Mouse (Mus musculus) liver, postnatal 0 days (tissue): ENCODE measurements at regions not wholly inside any gene's neighbourhood (a gene's known extent, or its start where the extent isn't known, plus 50 kb on each side); places are given as distances from the start of the nearest gene placed in this dataset.

Source experiments
- ATAC-seq: fragments of 200-750 bp; cut with Nextera tagmentation; 2 replicates; pipeline ENCODE4 v1.8.0; 2017; ENCODE audit warnings: mild to moderate bottlenecking, moderate library complexity
- DNase-seq: peaks from one replicate; pipeline ENCODE4 v3.0.0-alpha.2; 2016
- H3K27ac ChIP-seq: fragments of 300-500 bp; sonication (generic); 2 replicates; pipeline ENCODE4 v1.5.1; 2014; ENCODE audit warnings: antibody characterized with exemption, moderate library complexity, mild to moderate bottlenecking, low read depth
- H3K27me3 ChIP-seq: fragments of 300-500 bp; sonication (generic); 2 replicates; pipeline ENCODE4 v1.6.1; 2014; ENCODE audit warnings: low read length, control low read depth, mixed read lengths; ENCODE audit not compliant: insufficient read depth
- H3K36me3 ChIP-seq: fragments of 300-500 bp; sonication (generic); replicated peaks from 2 replicates; pipeline ENCODE4 v1.6.1; 2014; ENCODE audit warnings: mild to moderate bottlenecking, control low read depth, low read length, moderate library complexity, mixed read lengths; ENCODE audit not compliant: insufficient read depth
- H3K4me1 ChIP-seq: fragments of 300-500 bp; sonication (generic); 2 replicates; pipeline ENCODE4 v1.6.1; 2014; ENCODE audit warnings: antibody characterized with exemption, mild to moderate bottlenecking, control low read depth; ENCODE audit not compliant: insufficient read depth
- H3K4me2 ChIP-seq: fragments of 300-500 bp; sonication (generic); 2 replicates; pipeline ENCODE4 v1.6.1; 2014; ENCODE audit warnings: low read depth, mild to moderate bottlenecking, low read length, moderate library complexity, mixed read lengths
- H3K4me3 ChIP-seq: fragments of 300-500 bp; sonication (generic); 2 replicates; pipeline ENCODE4 v1.5.1; 2014; ENCODE audit warnings: low read depth, low read length
- H3K9ac ChIP-seq: fragments of 300-500 bp; sonication (generic); replicated peaks from 2 replicates; pipeline ENCODE4 v1.6.1; 2014; ENCODE audit warnings: mild to moderate bottlenecking, moderate library complexity
- H3K9me3 ChIP-seq: fragments of 300-500 bp; sonication (generic); 2 replicates; pipeline ENCODE4 v1.6.1; 2016; ENCODE audit warnings: mild to moderate bottlenecking, control low read depth, low read length, mixed read lengths
- CTCF ChIP-seq: sonication (generic); IDR thresholded peaks from 2 replicates; pipeline ENCODE4 v1.5.1; 2016; ENCODE audit warnings: antibody characterized with exemption, low read depth
- EP300 ChIP-seq: IDR thresholded peaks from 2 replicates; pipeline ENCODE4 v1.6.1; 2016; ENCODE audit warnings: antibody characterized with exemption, low read depth, mild to moderate bottlenecking
- WGBS: fragments of 180-500 bp; shearing (Covaris S2); extraction: QIAGEN DNeasy Blood & Tissue Kit; methylation state at CpG from one replicate; pipeline ENCODE4 v1.1.7; 2014; ENCODE audit not compliant: insufficient replicate concordance; 5-methylcytosine and 5-hydroxymethylcytosine counted together

DNA sequence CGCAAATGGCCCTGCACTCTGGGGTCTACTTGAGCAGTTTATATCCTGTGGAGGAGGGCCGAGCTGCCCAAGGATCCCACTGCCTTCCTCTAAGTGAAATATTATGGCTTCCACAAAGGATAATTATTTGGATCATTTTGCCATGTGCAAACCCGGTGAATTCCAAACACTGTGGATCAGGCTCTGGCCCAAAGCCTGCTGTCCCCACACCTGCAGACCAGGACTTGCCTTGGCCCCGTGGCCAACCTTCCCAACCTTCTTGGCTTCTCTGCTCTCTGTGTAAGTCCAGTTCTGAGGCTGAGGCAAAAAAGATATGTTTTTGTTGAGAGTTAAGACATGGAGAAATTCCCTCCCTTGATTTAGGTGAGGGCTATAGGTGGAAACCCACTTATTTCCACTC, 234.0 kb downstream of the Snx10 start:
- Histone ChIP-seq H3K4me1 (no peaks in the 10 kb centered on the region), H3K4me3 (no peak overlapping the region), H3K27me3 (no peaks in the 10 kb centered on the region), H3K9ac (no peak overlapping the region), H3K4me2 (no peak overlapping the region), H3K36me3 (no peaks in the 10 kb centered on the region), H3K9me3 (no peaks in the 10 kb centered on the region), H3K27ac (no peak overlapping the region)
- TF ChIP-seq EP300 (no peak), CTCF (no peak)
- ATAC-seq (no peak), DNase-seq (no peak)
- 80% methylated on average over 4 of the region's 4 CpGs for WGBS

- ATAC-seq, result no peak
- Histone ChIP-seq H3K9ac (no peak overlapping the region), H3K27ac (no peak overlapping the region), H3K27me3 (no peaks in the 10 kb centered on the region), H3K4me1 (no peaks in the 10 kb centered on the region), H3K9me3 (no peaks in the 10 kb centered on the region), H3K4me3 (no peak overlapping the region), H3K4me2 (no peak overlapping the region), H3K36me3 (no peaks in the 10 kb centered on the region)
- DNase-seq, result no peak
- TF ChIP-seq EP300 (no peak), CTCF (no peak)
- WGBS, result 59% methylated on average over 3 of the region's 3 CpGs
These were observed 235.1 kb downstream of the Snx10 start for GRCm38 (mm10) chr6:51758781-51759180.

DNA sequence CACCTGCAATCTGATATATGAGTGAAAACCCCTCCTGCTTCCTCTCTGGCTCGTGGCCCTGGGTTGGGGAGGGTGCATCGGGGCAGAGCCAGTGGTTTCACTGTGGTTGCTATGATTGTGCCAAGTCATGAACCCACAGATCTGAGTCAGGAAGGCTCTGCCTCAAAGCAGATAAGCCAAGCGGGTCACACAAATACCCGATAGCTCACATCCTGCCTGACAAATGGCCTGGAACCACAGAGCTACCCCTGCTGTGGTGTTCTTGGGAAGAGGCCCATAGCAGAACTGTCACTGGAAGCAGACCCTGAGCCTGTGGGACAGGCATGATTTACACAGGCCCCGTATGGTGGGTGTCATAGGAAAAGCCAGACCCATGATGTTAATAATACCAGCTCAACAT, 236.7 kb downstream of the Snx10 start:
- ATAC-seq, result no peak
- Histone ChIP-seq H3K4me2 (no peak overlapping the region), H3K27me3 (no peaks in the 10 kb centered on the region), H3K36me3 (no peaks in the 10 kb centered on the region), H3K9ac (no peak overlapping the region), H3K9me3 (no peaks in the 10 kb centered on the region), H3K4me1 (no peaks in the 10 kb centered on the region), H3K27ac (no peak overlapping the region), H3K4me3 (no peak overlapping the region)
- TF ChIP-seq EP300 (no peak), CTCF (no peak)
- 25% methylated on average over 5 of the region's 5 CpGs for WGBS
- DNase-seq, result no peak

- TF ChIP-seq EP300 (no peak), CTCF (no peak)
- Histone ChIP-seq H3K9me3 (no peaks in the 10 kb centered on the region), H3K27me3 (no peaks in the 10 kb centered on the region), H3K4me3 (no peak overlapping the region), H3K36me3 (no peaks in the 10 kb centered on the region), H3K4me1 (no peaks in the 10 kb centered on the region), H3K9ac (no peak overlapping the region), H3K4me2 (no peak overlapping the region), H3K27ac (no peak overlapping the region)
- DNase-seq (no peak), ATAC-seq (no peak)
- 71% methylated on average over 5 of the region's 5 CpGs for WGBS
These were observed 237.8 kb downstream of the Snx10 start for GRCm38 (mm10) chr6:51761506-51761905.

GRCm38 (mm10) chr6:51766482-51766881, 242.8 kb downstream of the Snx10 start:
- Histone ChIP-seq H3K36me3 (no peaks in the 10 kb centered on the region), H3K4me1 (no peaks in the 10 kb centered on the region; the same call in 1 of the 2 replicates), H3K27me3 (no peaks in the 10 kb centered on the region), H3K9me3 (no peaks in the 10 kb centered on the region), H3K9ac (no peak overlapping the region), H3K4me3 (no peak overlapping the region), H3K27ac (no peak overlapping the region), H3K4me2 (no peak overlapping the region)
- TF ChIP-seq EP300 (no peak), CTCF (no peak)
- no peak for ATAC-seq
- WGBS, result 43% methylated on average over 3 of the region's 3 CpGs
- DNase-seq, result no peak

DNA sequence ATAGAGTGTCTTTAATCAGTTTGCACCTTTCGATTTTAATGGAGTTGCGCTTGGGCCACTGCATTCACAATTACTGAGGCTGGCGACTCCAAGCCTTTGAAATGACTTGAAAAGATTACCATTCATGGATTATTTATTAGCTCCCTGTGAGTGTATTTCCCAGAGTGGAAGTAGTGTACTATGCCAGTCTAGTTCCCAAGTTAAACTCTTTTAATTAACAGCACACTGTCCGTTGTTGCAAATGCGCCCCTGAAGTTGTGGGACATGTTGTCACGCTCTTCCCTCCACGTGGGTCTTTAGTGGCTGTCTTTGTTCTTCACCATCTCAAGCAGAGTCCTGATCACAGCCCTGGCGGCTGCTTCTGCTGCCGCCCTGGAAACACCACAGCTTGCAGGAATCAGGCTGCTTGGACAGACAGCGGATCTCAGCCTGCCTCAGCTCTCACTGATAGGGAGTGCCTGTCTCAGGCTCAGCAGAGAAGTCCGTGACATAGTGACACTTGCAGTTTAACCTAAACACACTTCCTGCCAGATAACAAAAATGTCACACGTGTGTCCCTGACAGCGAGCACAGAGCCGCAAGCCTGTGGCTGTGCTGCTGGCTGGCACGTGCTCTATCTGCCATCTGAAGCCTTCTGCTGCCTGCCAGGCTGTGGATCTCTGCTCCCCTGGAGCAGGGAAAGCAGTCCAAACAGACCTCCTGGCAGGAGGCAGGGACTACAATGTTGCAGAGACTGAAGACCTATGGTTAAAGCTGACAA, 244.1 kb downstream of the Snx10 start:
- peak overlapping the region; percentile 44 for H3K4me2 ChIP-seq
- ATAC-seq (peak; percentile 64; the same call in 1 of the 2 replicates), DNase-seq (peak; percentile 20)
- H3K36me3 ChIP-seq, result no peaks in the 10 kb centered on the region
- H3K9ac ChIP-seq, result no peak overlapping the region
- H3K9me3 ChIP-seq, result no peaks in the 10 kb centered on the region
- TF ChIP-seq EP300, result no peak
- TF ChIP-seq CTCF, result no peak
- H3K27ac ChIP-seq, result no peak overlapping the region
- no peak overlapping the region for H3K4me3 ChIP-seq
- no peaks in the 10 kb centered on the region for H3K27me3 ChIP-seq
- no peaks in the 10 kb centered on the region; the same call in 1 of the 2 replicates for H3K4me1 ChIP-seq
- WGBS, result 15% methylated on average over 15 of the region's 15 CpGs
